Mouse (Mus musculus) liver, adult 2 months (tissue): ENCODE results near the gene Dcaf17.

ENCODE experiments used
- CTCF ChIP-seq: fragments of 200-500 bp; IDR thresholded peaks from 2 replicates; pipeline ENCODE4 v1.5.1; 2011; ENCODE audit warnings: low read depth, low read length, control low read depth
- POLR2A ChIP-seq: fragments of 200-500 bp; IDR thresholded peaks from 2 replicates; pipeline ENCODE4 v1.6.1; 2011; ENCODE audit warnings: low read length, control low read depth; ENCODE audit not compliant: insufficient read depth; ENCODE audit errors: extremely low read depth

DNA sequence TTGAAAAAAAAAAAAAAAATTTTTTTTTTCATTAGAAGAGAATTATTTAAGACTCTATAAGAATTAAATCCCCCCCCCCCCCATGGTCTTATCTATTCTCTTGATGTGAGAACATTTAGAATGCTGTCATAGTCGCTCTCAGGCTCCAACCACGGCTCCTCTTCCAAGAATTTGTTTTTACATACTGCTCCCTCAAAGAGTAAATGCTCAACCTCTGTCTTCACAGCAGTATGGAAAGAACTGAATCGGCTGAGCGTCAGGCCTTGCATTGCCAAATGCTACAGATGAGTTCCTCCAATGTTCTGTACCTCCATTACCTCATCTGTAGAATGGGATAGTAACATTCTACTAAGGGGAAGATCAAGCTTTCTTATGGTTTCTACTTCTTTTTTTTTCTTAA is 16.5 kb downstream of the Dcaf17 start:
- no peak for TF ChIP-seq CTCF
- no peak for TF ChIP-seq POLR2A
